Mouse (Mus musculus) sigmoid colon, adult 10 weeks (tissue): ENCODE results near the gene Siglece. TPM values are rescaled to one million over a fixed set of nuclear protein-coding genes. Genes with fewer than 3 reads are reported as not detected.

Experiments used
- polyA plus RNA-seq: library from polyadenylated mRNA; stranded (reverse); fragments of 350-450 nt; fragmentation: Illumina TruSeq; extraction: RNeasy Lipid Tissue Mini Kit (QIAGEN cat#74804); gene quantifications from one replicate; pipeline ENCODE4 v1.2.3, GENCODE M21; 2014; ENCODE audit warnings: low read depth, low replicate concordance

Siglece gene
- 0.54 TPM for polyA plus RNA-seq

DNA sequence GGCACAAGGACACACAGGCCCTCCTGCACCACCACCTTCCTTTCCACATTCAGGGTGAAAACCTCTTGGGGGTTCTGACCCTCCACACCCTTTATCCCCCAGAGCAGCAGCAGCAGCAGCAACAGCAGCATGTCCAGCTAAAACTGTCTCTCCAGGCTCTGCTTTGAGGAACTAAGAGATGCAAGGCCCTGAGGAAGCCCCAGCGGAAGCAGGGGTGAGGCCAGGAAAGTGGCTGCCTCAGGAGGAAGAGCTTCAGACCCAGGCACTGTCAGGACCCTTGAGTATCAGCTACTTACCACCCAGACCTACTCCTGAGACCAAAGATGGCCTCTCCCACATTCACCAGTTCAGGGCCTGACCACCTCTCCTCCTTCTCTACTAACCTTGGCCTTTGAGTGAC lies at the start of gene Siglece:
TSS of gene Siglece (minus strand) at position 160 of the 400 bp plus-strand sequence.

DNA sequence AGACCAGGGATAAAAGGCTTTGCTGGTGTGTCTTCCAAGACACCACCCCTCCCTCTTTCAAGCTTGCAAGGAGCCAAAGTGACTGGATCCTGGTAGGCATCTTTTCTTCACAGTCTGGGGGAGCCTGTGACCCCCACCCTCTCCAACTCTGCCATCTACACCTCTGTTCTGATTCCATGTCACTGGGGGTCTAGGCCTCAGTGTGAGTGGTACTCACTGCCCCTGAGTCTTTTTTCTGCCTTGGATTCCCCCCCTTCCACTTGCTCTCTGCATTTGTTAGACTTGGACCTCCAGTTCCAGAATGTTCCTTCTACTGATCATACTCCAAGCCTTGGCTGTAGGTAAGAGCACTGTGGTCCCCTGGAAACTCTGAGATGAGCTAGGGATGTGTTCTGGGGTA lies 30.2 kb upstream of the Siglece start, which contains the start of gene Klk14:
TSS of gene Klk14 (plus strand) at position 301 of the 400 bp plus-strand sequence.

DNA sequence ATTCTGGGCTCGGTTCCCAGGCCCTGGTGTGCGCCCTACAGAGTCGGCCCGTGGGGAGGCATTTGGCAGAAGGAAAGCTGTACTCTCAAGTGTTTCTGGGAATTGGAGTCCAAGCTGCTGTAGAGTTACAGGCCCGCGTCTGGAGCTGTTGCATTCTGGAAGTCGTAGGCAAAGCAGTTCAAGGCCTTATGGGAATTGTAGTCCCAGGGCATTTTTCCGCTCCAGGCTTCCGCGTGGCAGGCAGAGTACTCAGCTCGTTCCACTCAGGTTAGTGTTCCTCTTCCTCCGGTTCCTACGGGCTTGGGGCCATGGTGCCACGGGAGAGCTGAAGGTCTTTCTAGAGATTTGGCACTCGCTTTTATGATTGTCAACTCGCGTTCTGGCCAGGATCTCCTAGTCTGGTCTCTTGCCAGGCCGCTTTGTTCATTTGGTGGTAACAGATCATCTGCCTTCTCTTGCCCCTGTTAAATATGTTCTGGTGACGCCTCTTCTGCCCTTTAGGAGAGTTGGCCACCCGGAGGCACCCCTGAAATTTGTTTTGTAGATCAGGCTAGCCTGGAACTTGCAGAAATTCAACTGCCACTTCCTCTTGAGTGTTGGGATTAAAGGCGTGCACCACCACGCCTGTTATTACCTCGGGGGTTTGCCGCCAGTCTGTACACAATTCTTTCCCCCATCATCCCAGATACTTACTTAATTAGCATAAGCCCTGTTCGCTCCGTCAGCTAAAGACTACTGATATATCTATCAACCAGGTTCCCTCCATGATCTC lies 12.0 kb upstream of the Siglece start, which contains the start of gene Ctu1:
TSS of gene Ctu1 (plus strand) at position 208 of the 772 bp plus-strand sequence.

DNA sequence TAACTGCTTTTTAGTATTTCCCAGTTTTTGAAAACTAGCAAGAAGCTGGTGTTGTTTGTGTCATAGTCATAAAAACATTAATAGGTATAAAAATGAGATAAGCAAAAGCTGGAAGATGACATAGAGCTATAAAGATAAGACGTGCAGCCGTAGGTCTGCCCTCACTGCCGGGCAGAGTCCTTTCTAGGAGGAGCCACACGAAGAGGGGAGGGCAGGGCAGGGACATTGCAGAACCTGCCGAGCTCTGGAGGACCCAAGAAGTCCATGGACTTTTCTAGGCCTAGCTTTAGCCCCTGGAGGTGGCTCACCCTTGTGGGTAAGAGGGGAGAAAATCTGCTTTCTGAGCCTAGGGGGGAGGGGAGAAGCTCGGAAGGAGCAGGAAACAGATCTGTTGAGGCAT lies 25.5 kb downstream of the Siglece start, which contains the start of gene Ceacam18:
TSS of gene Ceacam18 (plus strand) at position 208 of the 400 bp plus-strand sequence.

DNA sequence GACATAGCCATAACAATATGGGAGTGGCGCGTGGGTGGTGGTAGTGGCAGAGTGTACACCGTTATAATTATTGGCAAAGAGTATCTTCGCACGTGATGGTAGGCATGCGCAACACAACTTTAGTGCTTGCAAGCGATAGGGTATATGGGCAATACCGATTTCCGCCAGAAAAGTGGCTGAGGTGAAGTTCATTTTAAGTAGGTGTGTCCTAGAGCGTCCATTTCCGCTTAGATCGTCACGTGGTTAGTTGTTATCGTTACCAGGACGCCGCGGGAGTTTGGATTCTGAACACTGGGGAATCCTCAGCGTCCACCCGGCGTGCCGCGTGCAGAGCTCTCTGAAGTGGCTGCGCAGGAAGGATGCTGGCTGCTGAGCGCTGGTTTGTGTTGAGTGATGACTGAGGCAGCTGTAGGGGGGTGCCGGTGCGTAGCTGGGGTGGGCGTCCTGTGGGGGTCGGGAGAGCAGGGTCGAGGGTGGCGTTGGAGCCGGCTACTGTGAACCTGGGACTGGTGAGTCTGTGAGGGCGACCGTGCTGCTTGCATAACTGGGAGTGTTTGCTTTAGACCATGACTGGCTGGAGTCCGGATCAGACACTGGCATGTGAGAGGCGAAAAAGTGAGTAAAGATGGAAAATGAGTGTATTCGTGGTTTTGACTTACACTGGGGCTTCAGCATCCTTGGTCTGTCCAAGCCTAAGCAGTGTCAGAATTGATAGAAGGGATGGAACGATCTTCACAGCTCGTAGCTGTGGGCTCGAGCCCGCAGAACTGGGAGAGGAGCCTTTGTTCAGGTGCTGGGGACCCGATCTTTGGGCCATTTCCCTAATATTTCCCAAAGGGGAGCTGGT lies 52.8 kb downstream of the Siglece start, which contains the start of gene Zfp819:
TSS of gene Zfp819 (plus strand) at position 274 of the 847 bp plus-strand sequence.

Other genes starting within 250 kb of the Siglece start
- not detected for gene Lim2, start 232.5 kb downstream of the Siglece start, polyA plus RNA-seq
- not detected for gene Nkg7, start 223.1 kb downstream of the Siglece start, polyA plus RNA-seq
- not detected for gene Cldnd2, start 219.4 kb downstream of the Siglece start, polyA plus RNA-seq
- 4.8 TPM for gene Etfb, start 216.1 kb downstream of the Siglece start, polyA plus RNA-seq
- gene Gm45233, start 216.0 kb downstream of the Siglece start, polyA plus RNA-seq: not detected
- 0.32 TPM for gene Vsig10l, start 197.0 kb downstream of the Siglece start, polyA plus RNA-seq
- gene Iglon5, start 170.1 kb downstream of the Siglece start, polyA plus RNA-seq: not detected
- not detected for gene 4931406B18Rik, start 154.2 kb downstream of the Siglece start, polyA plus RNA-seq
- 14.8 TPM for gene Cd33, start 115.7 kb downstream of the Siglece start, polyA plus RNA-seq
- 1.5 TPM for gene Zfp658, start 97.9 kb downstream of the Siglece start, polyA plus RNA-seq
- 17.7 TPM for gene Zfp719, start 80.6 kb downstream of the Siglece start, polyA plus RNA-seq
- not detected for gene Zfp819, start 53.0 kb downstream of the Siglece start, polyA plus RNA-seq
- 2.9 TPM for gene Ceacam18, start 25.5 kb downstream of the Siglece start, polyA plus RNA-seq
- gene Ctu1, start 11.9 kb upstream of the Siglece start, polyA plus RNA-seq: 2.9 TPM
- not detected for gene Klk14, start 30.3 kb upstream of the Siglece start, polyA plus RNA-seq
- gene Klk13, start 52.4 kb upstream of the Siglece start, polyA plus RNA-seq: not detected
- not detected for gene Klk12, start 108.7 kb upstream of the Siglece start, polyA plus RNA-seq
- gene Klk11, start 114.4 kb upstream of the Siglece start, polyA plus RNA-seq: not detected
- gene Klk10, start 120.9 kb upstream of the Siglece start, polyA plus RNA-seq: not detected
- gene Klk9, start 131.7 kb upstream of the Siglece start, polyA plus RNA-seq: not detected
- gene Klk8, start 137.4 kb upstream of the Siglece start, polyA plus RNA-seq: not detected
- gene Klk7, start 151.1 kb upstream of the Siglece start, polyA plus RNA-seq: not detected
- not detected for gene Klk6, start 164.3 kb upstream of the Siglece start, polyA plus RNA-seq
- not detected for gene Klk5, start 181.8 kb upstream of the Siglece start, polyA plus RNA-seq
- gene Klk4, start 221.0 kb upstream of the Siglece start, polyA plus RNA-seq: not detected